Mouse (Mus musculus) CH12.LX (cell line): Measurements from ENCODE around the gene Slc1a7. TPM values are rescaled to one million over a fixed set of nuclear protein-coding genes. Genes with fewer than 3 reads are reported as not detected.

Experiments
- DNase-seq: peaks from one replicate; pipeline ENCODE4 v3.0.0-alpha.2; 2013; ENCODE audit errors: extremely low read depth
- H3K27ac ChIP-seq: 2 replicates; pipeline ENCODE4 v1.5.1; 2012; ENCODE audit warnings: low read depth, mild to moderate bottlenecking, control low read depth, moderate library complexity; ENCODE audit not compliant: insufficient read depth
- H3K27me3 ChIP-seq: replicated peaks from 2 replicates; pipeline ENCODE3; 2012; ENCODE audit warnings: inconsistent platforms
- H3K36me3 ChIP-seq, 2 experiments: replicated peaks in 1 of 2; 2 replicates each; pipeline versions ENCODE3 to v1.6.1; 2012; ENCODE audit warnings: inconsistent platforms in 1 of 2, low read length in 1 of 2, mild to moderate bottlenecking in 1 of 2, mixed read lengths in 1 of 2, moderate library complexity in 1 of 2; ENCODE audit not compliant: control insufficient read depth in 1 of 2, insufficient read depth in 1 of 2
- H3K4me1 ChIP-seq, 2 experiments: 2 replicates each; pipeline ENCODE4 v1.6.1; 2012; ENCODE audit warnings: inconsistent platforms in 1 of 2, moderate library complexity in 1 of 2; ENCODE audit not compliant: insufficient read depth in 2 of 2, control insufficient read depth in 1 of 2
- H3K4me2 ChIP-seq: 2 replicates; pipeline ENCODE4 v1.6.1; 2012; ENCODE audit warnings: low read depth, mild to moderate bottlenecking, control low read depth; ENCODE audit not compliant: poor library complexity, insufficient read depth, severe bottlenecking
- H3K4me3 ChIP-seq, 3 experiments: fragments of 150-350 bp in 1 of 3; sonication (generic) in 1 of 3; replicated peaks in 1 of 3; 2 replicates each; pipeline versions ENCODE3 to v1.5.1; 2011 to 2012; ENCODE audit warnings: low read depth in 2 of 3, low read length in 2 of 3, mild to moderate bottlenecking in 2 of 3, moderate library complexity in 2 of 3, control low read depth in 1 of 3, improper control_type of control experiment in 1 of 3, inconsistent platforms in 1 of 3, mixed read lengths in 1 of 3; ENCODE audit not compliant: poor library complexity in 1 of 3
- H3K79me2 ChIP-seq: replicated peaks from 2 replicates; pipeline ENCODE4 v1.6.1; 2012; ENCODE audit warnings: mild to moderate bottlenecking, moderate library complexity; ENCODE audit not compliant: control insufficient read depth, poor library complexity, insufficient read depth, severe bottlenecking; ENCODE audit errors: extremely low read depth
- H3K9ac ChIP-seq: 2 replicates; pipeline ENCODE4 v1.6.1; 2012; ENCODE audit warnings: low read depth, mild to moderate bottlenecking, control low read depth, moderate library complexity; ENCODE audit not compliant: insufficient read depth
- H3K9me3 ChIP-seq: replicated peaks from 2 replicates; pipeline ENCODE3; 2012; ENCODE audit warnings: low read length, inconsistent platforms, mixed read lengths
- CHD2 ChIP-seq: IDR thresholded peaks from 2 replicates; pipeline ENCODE4 v1.6.1; 2011; ENCODE audit warnings: low read length, improper control_type of control experiment
- CTCF ChIP-seq, 2 experiments: IDR thresholded peaks in 1 of 2; conservative IDR thresholded peaks in 1 of 2; 2 replicates each; pipeline ENCODE4 v1.5.1; 2011 to 2012; ENCODE audit warnings: low read depth in 2 of 2, low read length in 2 of 2, improper control_type of control experiment in 1 of 2, inconsistent platforms in 1 of 2, mild to moderate bottlenecking in 1 of 2, moderate library complexity in 1 of 2
- E2F4 ChIP-seq: IDR thresholded peaks from 2 replicates; pipeline ENCODE4 v1.6.1; 2011; ENCODE audit warnings: low read depth, low read length, improper control_type of control experiment; ENCODE audit not compliant: insufficient replicate concordance
- GABPA ChIP-seq: IDR thresholded peaks from 2 replicates; pipeline ENCODE4 v1.6.1; 2012; ENCODE audit warnings: low read depth, low read length, improper control_type of control experiment, inconsistent platforms; ENCODE audit not compliant: insufficient replicate concordance
- HCFC1 ChIP-seq: IDR thresholded peaks from 2 replicates; pipeline ENCODE4 v1.6.1; 2012; ENCODE audit warnings: low read depth, mild to moderate bottlenecking, inconsistent platforms, low read length, improper control_type of control experiment
- JUN ChIP-seq: IDR thresholded peaks from 2 replicates; pipeline ENCODE4 v1.6.1; 2011; ENCODE audit warnings: low read depth, mild to moderate bottlenecking, low read length, improper control_type of control experiment, moderate library complexity; ENCODE audit not compliant: insufficient read depth
- KAT2A ChIP-seq: IDR thresholded peaks from 2 replicates; pipeline ENCODE4 v1.6.1; 2012; ENCODE audit warnings: low read length, improper control_type of control experiment, inconsistent platforms; ENCODE audit not compliant: insufficient replicate concordance
- MAFK ChIP-seq: IDR thresholded peaks from 2 replicates; pipeline ENCODE4 v1.6.1; 2011; ENCODE audit warnings: low read length, improper control_type of control experiment; ENCODE audit not compliant: insufficient replicate concordance
- MAX ChIP-seq: IDR thresholded peaks from 2 replicates; pipeline ENCODE4 v1.6.1; 2011; ENCODE audit warnings: low read length, improper control_type of control experiment
- MAZ ChIP-seq: IDR thresholded peaks from 2 replicates; pipeline ENCODE4 v1.6.1; 2012; ENCODE audit warnings: low read depth, mild to moderate bottlenecking, inconsistent platforms, low read length, improper control_type of control experiment, moderate library complexity
- MEF2A ChIP-seq: IDR thresholded peaks from 2 replicates; pipeline ENCODE4 v1.6.1; 2014; ENCODE audit warnings: low read depth, mild to moderate bottlenecking, inconsistent platforms, low read length, improper control_type of control experiment, borderline replicate concordance
- MXI1 ChIP-seq: IDR thresholded peaks from 2 replicates; pipeline ENCODE4 v1.6.1; 2011; ENCODE audit warnings: mild to moderate bottlenecking, low read depth, low read length, improper control_type of control experiment
- MYC ChIP-seq: IDR thresholded peaks from 2 replicates; pipeline ENCODE4 v1.6.1; 2011; ENCODE audit warnings: low read depth, mild to moderate bottlenecking, improper control_type of control experiment, low read length
- NRF1 ChIP-seq: IDR thresholded peaks from 2 replicates; pipeline ENCODE4 v1.6.1; 2014; ENCODE audit warnings: low read depth, mild to moderate bottlenecking, inconsistent platforms, low read length, improper control_type of control experiment, moderate library complexity
- PAX5 ChIP-seq: IDR thresholded peaks from 2 replicates; pipeline ENCODE4 v1.6.1; 2012; ENCODE audit warnings: low read length, inconsistent platforms, mixed read lengths
- POLR2A ChIP-seq: IDR thresholded peaks from 2 replicates; pipeline ENCODE4 v1.6.1; 2011; ENCODE audit warnings: low read depth, mild to moderate bottlenecking, improper control_type of control experiment, low read length
- POLR2AphosphoS2 ChIP-seq: IDR thresholded peaks from 2 replicates; pipeline ENCODE4 v1.6.1; 2011; ENCODE audit warnings: low read depth, low read length, improper control_type of control experiment
- RCOR1 ChIP-seq: conservative IDR thresholded peaks from 2 replicates; pipeline ENCODE4 v1.6.1; 2012; ENCODE audit warnings: low read depth, mild to moderate bottlenecking, inconsistent platforms, low read length, improper control_type of control experiment
- SIN3A ChIP-seq: IDR thresholded peaks from 2 replicates; pipeline ENCODE4 v1.6.1; 2012; ENCODE audit warnings: low read length, improper control_type of control experiment, inconsistent platforms
- SMC3 ChIP-seq: IDR thresholded peaks from 2 replicates; pipeline ENCODE4 v1.6.1; 2011; ENCODE audit warnings: low read depth, low read length, improper control_type of control experiment
- TCF12 ChIP-seq: IDR thresholded peaks from 2 replicates; pipeline ENCODE4 v1.6.1; 2014; ENCODE audit warnings: low read depth, mild to moderate bottlenecking, inconsistent platforms, low read length, improper control_type of control experiment
- USF1 ChIP-seq: IDR thresholded peaks from 2 replicates; pipeline ENCODE4 v1.6.1; 2014; ENCODE audit warnings: low read depth, mild to moderate bottlenecking, inconsistent platforms, low read length, improper control_type of control experiment
- USF2 ChIP-seq: conservative IDR thresholded peaks from 2 replicates; pipeline ENCODE4 v1.6.1; 2011; ENCODE audit warnings: low read depth, low read length, improper control_type of control experiment
- ZC3H11A ChIP-seq: IDR thresholded peaks from 2 replicates; pipeline ENCODE4 v1.6.1; 2012; ENCODE audit warnings: low read depth, mild to moderate bottlenecking, inconsistent platforms, low read length, improper control_type of control experiment
- ZMIZ1 ChIP-seq: IDR thresholded peaks from 2 replicates; pipeline ENCODE4 v1.6.1; 2012; ENCODE audit warnings: low read depth, mild to moderate bottlenecking, inconsistent platforms, low read length, improper control_type of control experiment
- dilution Hi-C: fragments of 300-500 bp; cut with MboI; formaldehyde crosslinking; loops from 2 replicates; pipeline ENCODE4 v1.14.3; 2020; ENCODE audit warnings: low sequenced_read_pairs; ENCODE audit not compliant: extremely low pct_unique_long_range_greater_than_20kb, extremely low pct_ligation_motif_present
- in situ Hi-C: fragments of 300-500 bp; cut with MboI; formaldehyde crosslinking; loops from 3 replicates; pipeline ENCODE4 v1.14.3; 2019; ENCODE audit warnings: low sequenced_read_pairs, low pct_ligation_motif_present, low pct_unique_long_range_greater_than_20kb, mixed read lengths
- polyA plus RNA-seq: library from polyadenylated mRNA; unstranded; fragments of >175 nt; gene quantifications from 2 replicates; pipeline ENCODE4 v1.2.1, GENCODE M21; 2012; ENCODE audit warnings: low read depth; ENCODE audit not compliant: insufficient read length
- total RNA-seq, 2 experiments: library from RNA; depleted of rRNA; stranded (reverse); fragments of 300-350 nt in 1 of 2; fragments of >200 nt in 1 of 2; gene quantifications; 2 replicates each; pipeline ENCODE4 v1.2.3; 2012 to 2014

The Slc1a7 gene
- total and polyA plus RNA-seq, 3 experiments = not detected

GRCm38 (mm10) chr4:107971162-107971561, 3.0 kb downstream of the Slc1a7 start:
- in situ Hi-C loops = no loop called here
- no peak for TF ChIP-seq ZMIZ1
- TF ChIP-seq SMC3 = no peak
- no peak for TF ChIP-seq POLR2AphosphoS2
- no peak for TF ChIP-seq HCFC1
- TF ChIP-seq USF2 = no peak
- TF ChIP-seq MEF2A = no peak
- TF ChIP-seq KAT2A = no peak
- TF ChIP-seq GABPA = no peak
- TF ChIP-seq JUN = no peak
- no peak for TF ChIP-seq CHD2
- no peak for TF ChIP-seq MYC
- no peak for TF ChIP-seq E2F4
- TF ChIP-seq MAFK = no peak
- no peak for TF ChIP-seq MAZ
- no peak for TF ChIP-seq ZC3H11A
- no peak for TF ChIP-seq SIN3A
- TF ChIP-seq TCF12 = no peak
- no peak for TF ChIP-seq PAX5
- H3K79me2 ChIP-seq = no peaks in the 10 kb centered on the region
- no peak for DNase-seq
- peaks cover 2 to 24% of the 10 kb centered on the region in 2 experiments; a peak in 3 of 4 replicates for H3K4me1 ChIP-seq
- dilution Hi-C loops = no loop called here
- no peak overlapping the region for H3K27ac ChIP-seq
- H3K36me3 ChIP-seq = no peaks in the 10 kb centered on the region
- H3K9me3 ChIP-seq = no peaks in the 10 kb centered on the region
- no peak overlapping the region for H3K4me3 ChIP-seq
- peaks cover 12% of the 10 kb centered on the region for H3K27me3 ChIP-seq
- H3K4me2 ChIP-seq = no peak overlapping the region
- H3K9ac ChIP-seq = no peak overlapping the region

- Histone ChIP-seq H3K9me3 (no peaks in the 10 kb centered on the region), H3K27ac (no peak overlapping the region), H3K36me3 (no peaks in the 10 kb centered on the region), H3K27me3 (peaks cover 37% of the 10 kb centered on the region), H3K4me2 (no peak overlapping the region), H3K79me2 (no peaks in the 10 kb centered on the region), H3K9ac (no peak overlapping the region), H3K4me1 (peaks cover 0 to 11% of the 10 kb centered on the region in 2 experiments; a peak in 2 of 4 replicates), H3K4me3 (no peak overlapping the region)
- TF ChIP-seq RCOR1 (no peak), MAX (no peak), USF1 (no peak), ZC3H11A (no peak), MAFK (no peak), MAZ (no peak), GABPA (no peak), MXI1 (no peak), CHD2 (no peak), NRF1 (no peak), CTCF (conservative IDR thresholded peaks at IDR 0.05 in 1 of 2, IDR thresholded peaks at IDR 0.05 in 1 of 2; ENCODE audit: low read depth in 2 of 2, low read length in 2 of 2) (no peak), POLR2A (no peak), POLR2AphosphoS2 (no peak), SIN3A (no peak), ZMIZ1 (no peak)
- dilution Hi-C loops = no loop called here
- in situ Hi-C loops = no loop called here
- no peak for DNase-seq
Observed at GRCm38 (mm10) chr4:107974527-107974926, 6.4 kb downstream of the Slc1a7 start.
